9 mouse cellular contexts compared by ENCODE assay signal in the genomic region with DNA sequence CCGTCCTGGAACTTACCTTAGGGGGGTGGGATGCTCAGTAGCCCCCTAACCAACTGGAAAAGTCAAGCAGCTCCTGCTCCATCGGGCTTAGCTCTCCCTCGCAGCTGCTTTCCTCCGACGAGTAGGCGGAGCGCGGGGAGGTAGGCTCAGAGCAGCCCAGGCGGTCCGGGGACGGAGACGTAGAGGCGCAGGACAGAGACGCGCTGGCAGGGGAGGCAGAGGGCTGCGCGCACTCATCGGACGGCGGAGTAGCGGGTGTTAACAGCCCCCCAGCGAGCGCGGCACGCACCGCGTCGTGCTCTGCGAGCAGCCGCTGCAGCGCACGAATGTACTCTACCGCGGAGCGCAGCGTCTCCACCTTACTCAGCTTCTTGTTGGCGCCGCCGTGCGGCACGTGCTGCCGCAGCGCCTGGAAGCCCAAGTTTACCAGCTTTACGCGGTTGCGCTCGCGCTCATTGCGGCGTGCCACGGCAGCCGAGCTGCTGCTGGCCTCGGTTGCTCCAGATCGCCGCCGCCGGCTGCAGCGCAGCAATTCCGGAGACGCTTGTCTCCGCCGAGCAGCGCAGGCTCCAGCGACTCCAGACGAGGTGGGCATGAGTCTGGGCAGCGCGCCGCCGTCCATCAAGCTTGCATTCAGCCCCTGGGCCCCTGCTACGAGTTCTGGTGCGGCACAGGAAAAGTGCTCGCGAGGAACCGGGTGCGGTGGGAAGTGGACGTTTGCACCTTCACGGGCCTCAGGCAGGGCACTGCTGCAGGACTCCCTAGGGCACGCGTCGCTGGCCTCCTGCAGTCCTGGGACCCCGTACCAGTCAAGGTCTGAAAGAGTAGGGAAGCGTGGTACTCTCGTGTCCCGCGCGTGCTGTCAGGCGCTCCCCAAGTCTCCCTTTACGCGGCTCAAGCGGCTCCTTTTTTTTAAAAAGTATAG. TPM values are rescaled to one million over a fixed set of nuclear protein-coding genes. Genes with fewer than 3 reads are reported as not detected.
A peak's percentile ranks its signal among the peaks of the same experiment; 100 is the strongest.
DNase-seq lines count a peak whose midpoint lies in the region; ATAC-seq and TF ChIP-seq lines count a peak whose summit lies in the region.
"Had no signal": no experiment of that assay in that cellular context is flagged by ENCODE, and none has a peak within 500 bp of the region (broad histone marks: within the 10 kb centered on the region; RNA-seq: fewer than 3 reads in every experiment).

No protein-coding gene starts in this region.

- H3K4me3 ChIP-seq in heart, embryonic 15.5 days, result peak overlapping the region; percentile 47
- H3K4me3 ChIP-seq in layer of hippocampus, adult 2 months, result peak overlapping the region; percentile 55
- peak overlapping the region; percentile 52 for H3K4me3 ChIP-seq in neural tube, embryonic 15.5 days (replicated peaks)

- peak; percentile 43 for TF ChIP-seq CTCF in layer of hippocampus, adult 2 months (conservative IDR thresholded peaks at IDR 0.05)

- no peaks in the 10 kb centered on the region for H3K9me3 ChIP-seq in heart, embryonic 15.5 days (replicated peaks)
- H3K9me3 ChIP-seq in neural tube, embryonic 15.5 days (replicated peaks), result no peaks in the 10 kb centered on the region

- peak; percentile 25 for DNase-seq in gastrocnemius, postnatal 10 days
- DNase-seq in gastrocnemius, postnatal 25 days, result no peak
- DNase-seq in embryo, embryonic 11.5 days (ENCODE audit: low read depth, low spot score), result peak; percentile 67
- peak; percentile 49 to 53 for DNase-seq in layer of hippocampus, adult 2 months (ENCODE audit: low spot score in 2 of 2)
- peak; percentile 38 to 52 for DNase-seq in lung, adult 18-20 months
- DNase-seq in thymus, postnatal 25 days, result peak; percentile 35

- H3K9ac ChIP-seq in heart, embryonic 15.5 days, result peak overlapping the region; percentile 34
- H3K9ac ChIP-seq in neural tube, embryonic 15.5 days (replicated peaks), result peak overlapping the region; percentile 48

- H3K4me1 ChIP-seq in heart, embryonic 15.5 days (replicated peaks), result peaks cover 24% of the 10 kb centered on the region
- H3K4me1 ChIP-seq in neural tube, embryonic 15.5 days, result peaks cover 26% of the 10 kb centered on the region

- peaks cover 92% of the 10 kb centered on the region for H3K27me3 ChIP-seq in heart, embryonic 15.5 days
- H3K27me3 ChIP-seq in neural tube, embryonic 15.5 days (replicated peaks), result peaks cover 85% of the 10 kb centered on the region

- under 1% methylated on average over 90 of the region's 90 CpGs for WGBS in heart, embryonic 15.5 days
- under 1% methylated on average over 89 of the region's 90 CpGs for WGBS in neural tube, embryonic 15.5 days

- H3K4me2 ChIP-seq in heart, embryonic 15.5 days, result peak overlapping the region; percentile 89
- peak overlapping the region; percentile 99 for H3K4me2 ChIP-seq in neural tube, embryonic 15.5 days

- ATAC-seq in heart, embryonic 15.5 days (replicated peaks; ENCODE audit: insufficient number of reproducible peaks, insufficient read depth, low FRiP score, low read depth), result no peak
- ATAC-seq in neural tube, embryonic 15.5 days (ENCODE audit: low FRiP score), result peak; percentile 89

- H3K27ac ChIP-seq in heart, embryonic 15.5 days, result no peak overlapping the region
- H3K27ac ChIP-seq in layer of hippocampus, adult 2 months, result no peak overlapping the region
- no peak overlapping the region; the same call in 1 of the 2 replicates for H3K27ac ChIP-seq in neural tube, embryonic 15.5 days (replicated peaks)

- H3K36me3 ChIP-seq in heart, embryonic 15.5 days, result no peaks in the 10 kb centered on the region
- H3K36me3 ChIP-seq in neural tube, embryonic 15.5 days, result no peaks in the 10 kb centered on the region

RNA-seq across cellular contexts. Expression of a gene that starts 0.9 kb away (rescaled TPM):
- total RNA-seq in gastrocnemius, postnatal 10 days (2021), result not detected
- not detected for total RNA-seq in gastrocnemius, postnatal 25 days (2021)
- 0.10 and 0.95 TPM in 2 replicates for polyA plus RNA-seq in heart, embryonic 15.5 days (2015; fragmentation: Nextera tagmentation; extraction: Ambion mirVana)
- under 1 TPM; 0.28 to 0.37 TPM for total RNA-seq in layer of hippocampus, adult 2 months (2021)
- polyA plus RNA-seq in neural tube, embryonic 15.5 days (2015; fragmentation: Nextera tagmentation; extraction: Ambion mirVana), result 0.58 and 1.5 TPM in 2 replicates
- total RNA-seq: MEL had no signal

RNA-seq across cellular contexts. Expression of a gene that starts 36.7 kb away (rescaled TPM):
- total RNA-seq in gastrocnemius, postnatal 10 days (2021), result under 1 TPM; 0.16 to 0.90 TPM
- under 1 TPM; 0.23 to 0.27 TPM for total RNA-seq in gastrocnemius, postnatal 25 days (2021)
- polyA plus RNA-seq in heart, embryonic 15.5 days (2015; fragmentation: Nextera tagmentation; extraction: Ambion mirVana), result 2.4 and 3.7 TPM in 2 replicates
- under 1 TPM in 1 of 2 experiments, not detected in 1; 0.36 TPM for total RNA-seq in layer of hippocampus, adult 2 months (2021)
- 0.51 and 1.4 TPM in 2 replicates for polyA plus RNA-seq in neural tube, embryonic 15.5 days (2015; fragmentation: Nextera tagmentation; extraction: Ambion mirVana)

RNA-seq across cellular contexts. Expression of a gene that starts 37.2 kb away (rescaled TPM):
- total RNA-seq in gastrocnemius, postnatal 10 days (2021), result under 1 TPM; 0.27 to 0.28 TPM
- 1 to 10 TPM in 1 of 2 experiments, not detected in 1; 2.2 TPM for total RNA-seq in gastrocnemius, postnatal 25 days (2021)
- polyA plus RNA-seq in heart, embryonic 15.5 days (2015; fragmentation: Nextera tagmentation; extraction: Ambion mirVana), result 0.54 and 8.9 TPM in 2 replicates
- total RNA-seq in layer of hippocampus, adult 2 months (2021), result under 1 TPM; 0.36 to 0.93 TPM
- polyA plus RNA-seq in neural tube, embryonic 15.5 days (2015; fragmentation: Nextera tagmentation; extraction: Ambion mirVana), result 8.6 and 10.4 TPM in 2 replicates
- total RNA-seq: MEL had no signal
